Mouse (Mus musculus) myocyte (in vitro differentiated cells): Measurements from ENCODE around the gene Agap1.

ENCODE experiments used
- CEBPB ChIP-seq: IDR thresholded peaks from 2 replicates; pipeline ENCODE4 v1.6.1; 2011; ENCODE audit warnings: mild to moderate bottlenecking, moderate library complexity; ENCODE audit not compliant: poor library complexity, insufficient read depth, severe bottlenecking
- E2F4 ChIP-seq: IDR thresholded peaks from one replicate; pipeline ENCODE4 v1.6.1; 2011; ENCODE audit warnings: mild to moderate bottlenecking, control low read depth, moderate library complexity; ENCODE audit not compliant: insufficient read depth
- MAX ChIP-seq: IDR thresholded peaks from one replicate; pipeline ENCODE4 v1.6.1; 2011; ENCODE audit warnings: low read depth, mild to moderate bottlenecking, control low read depth
- MYOG ChIP-seq, 3 experiments: IDR thresholded peaks; one replicate each; pipeline ENCODE4 v1.6.1; 2011; ENCODE audit warnings: control low read depth in 2 of 3, low read depth in 2 of 3, mild to moderate bottlenecking in 2 of 3; ENCODE audit not compliant: insufficient read length in 2 of 3, control insufficient read depth in 1 of 3, insufficient read depth in 1 of 3
- POLR2A ChIP-seq: IDR thresholded peaks from one replicate; pipeline ENCODE4 v1.6.1; 2011; ENCODE audit warnings: low read depth, mild to moderate bottlenecking, control low read depth, moderate library complexity; ENCODE audit not compliant: insufficient read length
- POLR2AphosphoS2 ChIP-seq: IDR thresholded peaks from one replicate; pipeline ENCODE4 v1.6.1; 2011; ENCODE audit warnings: low read depth, control low read depth; ENCODE audit not compliant: insufficient read length
- USF1 ChIP-seq: IDR thresholded peaks from one replicate; pipeline ENCODE4 v1.6.1; 2011; ENCODE audit warnings: low read depth, mild to moderate bottlenecking, control low read depth, moderate library complexity

DNA sequence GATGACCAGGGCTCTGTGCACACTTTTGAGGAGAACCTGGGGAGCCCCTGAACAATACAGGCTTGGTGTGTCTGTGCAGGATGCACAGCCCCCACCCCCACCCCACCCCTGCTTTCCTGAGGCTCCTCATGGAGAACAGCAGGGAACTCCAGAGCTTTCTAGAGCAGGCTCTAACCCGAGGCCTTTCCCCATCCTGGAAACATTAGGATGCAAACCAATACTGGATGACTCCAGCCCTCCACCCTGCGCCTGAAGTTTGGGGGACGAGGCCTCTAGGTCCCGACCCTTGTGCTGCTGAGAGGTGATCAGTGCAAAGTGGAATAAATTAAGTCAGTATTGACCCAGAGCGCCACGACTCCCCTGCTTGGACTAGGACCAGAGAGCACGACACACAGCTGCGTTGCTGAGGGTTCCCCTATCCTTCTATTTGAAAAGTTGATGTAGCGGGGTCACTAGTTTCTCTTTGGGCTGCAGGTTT is 472.0 kb downstream of the Agap1 start:
- no peak for TF ChIP-seq POLR2AphosphoS2
- no peak for TF ChIP-seq POLR2A
- no peak for TF ChIP-seq MYOG (IDR thresholded peaks at IDR 0.05; ENCODE audit: control insufficient read depth in 1 of 3, insufficient read depth in 1 of 3, insufficient read length in 2 of 3, low read depth in 2 of 3)
- no peak for TF ChIP-seq MAX
- no peak for TF ChIP-seq USF1
- TF ChIP-seq E2F4, result no peak
- no peak for TF ChIP-seq CEBPB
